Mouse (Mus musculus): Measurements from ENCODE around the gene Acap3. TPM values are rescaled to one million over a fixed set of nuclear protein-coding genes. Genes with fewer than 3 reads are reported as not detected.
A peak's percentile ranks its signal among the peaks of the same experiment; 100 is the strongest.

The Acap3 gene
- polyA plus RNA-seq, 1 experiment from 2014 or later = 17.9 TPM

DNA sequence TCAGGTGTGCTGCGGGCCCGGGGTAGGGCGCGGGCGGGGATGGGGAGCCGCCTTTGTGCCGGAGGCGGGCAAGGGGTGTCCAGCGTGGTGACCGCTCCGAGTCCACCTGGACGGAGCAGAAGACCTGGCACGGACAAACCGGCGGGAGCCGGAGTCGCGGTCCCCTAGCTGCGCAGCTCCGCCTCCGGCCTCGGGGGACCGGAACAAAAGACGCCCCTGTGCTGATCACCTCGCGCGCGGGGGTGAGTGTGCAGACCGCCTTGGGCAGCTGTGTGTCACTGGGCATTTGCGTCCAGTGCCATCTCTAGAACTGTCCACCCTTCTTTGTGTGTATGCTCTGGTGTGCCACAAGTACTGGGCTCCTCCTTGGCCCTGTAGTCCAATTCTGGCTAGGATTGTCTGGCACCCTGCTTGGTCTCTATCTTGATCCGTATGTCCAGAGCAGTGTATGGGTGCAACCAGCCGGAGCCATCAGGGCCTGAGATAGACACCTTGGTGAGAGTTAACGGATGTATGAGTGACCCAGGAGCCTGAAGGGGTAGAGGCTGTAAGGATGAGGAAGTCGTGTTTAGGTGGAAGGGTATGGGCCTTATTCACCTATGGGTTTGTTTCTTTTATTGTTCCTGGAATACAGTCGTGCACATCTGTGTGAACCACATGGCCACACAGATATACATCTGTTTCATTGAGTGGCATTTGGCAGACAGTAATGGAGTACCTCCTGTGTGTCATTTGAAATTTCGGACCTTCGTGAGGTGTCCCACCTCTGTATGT is 1.0 kb downstream of the Acap3 start:
- Histone ChIP-seq H3K36me3 (ENCODE audit: control insufficient read depth, insufficient read depth, low read length) (peaks cover 19% of the 10 kb centered on the region), H3K4me3 (ENCODE audit: low read depth, low read length) (peak overlapping the region; percentile 96), H3K4me2 (peak overlapping the region; percentile 99), H3K27ac (ENCODE audit: low read depth, low read length) (peak overlapping the region; percentile 97; the same call in 1 of the 2 replicates), H3K4me1 (replicated peaks; ENCODE audit: control insufficient read depth, insufficient read depth, low read length) (peaks cover 34% of the 10 kb centered on the region), H3K27me3 (replicated peaks; ENCODE audit: control insufficient read depth, insufficient read depth, low read length) (no peaks in the 10 kb centered on the region), H3K9ac (ENCODE audit: low read depth, low read length) (peak overlapping the region; percentile 95), H3K9me3 (ENCODE audit: control insufficient read depth, low read length) (no peaks in the 10 kb centered on the region)
- DNase-seq (ENCODE audit: low spot score) (peak; percentile 53), ATAC-seq (replicated peaks; ENCODE audit: low FRiP score) (peak; percentile 35)
- 6% methylated on average over 37 of the region's 37 CpGs for WGBS

DNA sequence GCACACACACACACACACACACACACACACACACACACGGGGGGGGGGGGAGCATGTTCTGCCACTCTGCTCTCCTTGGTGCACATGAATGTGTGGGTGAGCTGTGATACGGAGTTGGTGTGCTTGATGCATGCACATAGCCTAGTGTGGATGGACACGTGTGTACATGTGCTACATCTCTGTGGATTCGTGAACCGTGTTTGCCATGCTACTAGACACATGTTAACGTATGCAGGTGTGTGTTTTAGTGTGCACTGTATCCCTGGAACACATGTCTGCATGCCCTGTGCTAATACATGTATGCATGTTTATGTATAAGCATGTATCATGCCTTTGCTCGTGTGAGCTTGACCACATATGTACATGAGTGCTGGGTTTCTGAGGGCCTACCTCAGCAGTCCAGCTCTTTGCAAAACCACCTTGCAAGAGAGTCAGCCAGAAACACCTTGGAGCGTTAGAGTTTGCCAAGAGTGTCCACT is 1.6 kb downstream of the Acap3 start:
- Histone ChIP-seq H3K4me1 (replicated peaks; ENCODE audit: control insufficient read depth, insufficient read depth, low read length) (peaks cover 34% of the 10 kb centered on the region), H3K27ac (ENCODE audit: low read depth, low read length) (peak overlapping the region; percentile 40; the same call in 1 of the 2 replicates)
- WGBS = 74% methylated on average over 8 of the region's 8 CpGs

GRCm38 (mm10) chr4:155894311-155894881 is 2.8 kb downstream of the Acap3 start:
- DNase-seq (ENCODE audit: low spot score) (peak; percentile 53), ATAC-seq (replicated peaks; ENCODE audit: low FRiP score) (peak; percentile 48)
- Histone ChIP-seq H3K4me2 (peak overlapping the region; percentile 99), H3K27ac (ENCODE audit: low read depth, low read length) (peak overlapping the region; percentile 40; the same call in 1 of the 2 replicates), H3K27me3 (replicated peaks; ENCODE audit: control insufficient read depth, insufficient read depth, low read length) (no peaks in the 10 kb centered on the region), H3K9me3 (ENCODE audit: control insufficient read depth, low read length) (no peaks in the 10 kb centered on the region), H3K9ac (ENCODE audit: low read depth, low read length) (peak overlapping the region; percentile 95), H3K36me3 (ENCODE audit: control insufficient read depth, insufficient read depth, low read length) (peaks cover 15% of the 10 kb centered on the region), H3K4me3 (ENCODE audit: low read depth, low read length) (peak overlapping the region; percentile 96), H3K4me1 (replicated peaks; ENCODE audit: control insufficient read depth, insufficient read depth, low read length) (peaks cover 34% of the 10 kb centered on the region)
- WGBS = 19% methylated on average over 8 of the region's 8 CpGs

More for the DNA sequence above, 1.6 kb downstream of the Acap3 start:
- no peak for DNase-seq (ENCODE audit: low spot score)
- Histone ChIP-seq H3K36me3 (ENCODE audit: control insufficient read depth, insufficient read depth, low read length) (peaks cover 16% of the 10 kb centered on the region), H3K4me2 (peak overlapping the region; percentile 99), H3K9me3 (ENCODE audit: control insufficient read depth, low read length) (no peaks in the 10 kb centered on the region), H3K27me3 (replicated peaks; ENCODE audit: control insufficient read depth, insufficient read depth, low read length) (no peaks in the 10 kb centered on the region), H3K9ac (ENCODE audit: low read depth, low read length) (peak overlapping the region; percentile 95), H3K4me3 (ENCODE audit: low read depth, low read length) (peak overlapping the region; percentile 96)
- no peak for ATAC-seq (replicated peaks; ENCODE audit: low FRiP score)

DNA sequence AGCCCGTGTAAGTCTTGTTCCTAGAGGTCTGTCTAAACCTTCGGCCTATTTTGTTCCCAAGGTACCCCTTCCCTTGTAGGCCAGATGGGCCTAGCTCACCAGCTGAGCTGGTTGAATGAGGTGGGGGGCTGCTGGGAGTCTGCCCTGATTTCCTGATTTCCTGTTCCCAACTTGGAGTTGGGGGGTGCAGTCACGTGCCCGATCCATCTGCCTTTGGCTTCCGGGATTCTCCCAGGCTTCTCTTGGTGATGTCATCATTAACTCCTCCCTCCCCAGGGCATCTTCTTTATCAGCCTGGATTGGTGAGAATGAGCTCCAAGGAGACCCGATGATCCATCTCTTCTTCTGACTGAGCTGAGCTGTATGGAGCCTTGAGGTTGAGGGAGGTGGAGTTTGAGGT is 3.6 kb downstream of the Acap3 start:
- H3K36me3 ChIP-seq (ENCODE audit: control insufficient read depth, insufficient read depth, low read length) = peaks cover 22% of the 10 kb centered on the region
- no peak overlapping the region for H3K4me3 ChIP-seq (ENCODE audit: low read depth, low read length)
- H3K4me1 ChIP-seq (replicated peaks; ENCODE audit: control insufficient read depth, insufficient read depth, low read length) = peaks cover 34% of the 10 kb centered on the region
- H3K27ac ChIP-seq (ENCODE audit: low read depth, low read length) = no peak overlapping the region
- H3K27me3 ChIP-seq (replicated peaks; ENCODE audit: control insufficient read depth, insufficient read depth, low read length) = no peaks in the 10 kb centered on the region
- WGBS = 60% methylated on average over 6 of the region's 6 CpGs
- no peaks in the 10 kb centered on the region for H3K9me3 ChIP-seq (ENCODE audit: control insufficient read depth, low read length)
- H3K4me2 ChIP-seq = peak overlapping the region; percentile 99; the same call in 1 of the 2 replicates
- ATAC-seq (replicated peaks; ENCODE audit: low FRiP score) (no peak), DNase-seq (ENCODE audit: low spot score) (no peak)
- no peak overlapping the region for H3K9ac ChIP-seq (ENCODE audit: low read depth, low read length)

GRCm38 (mm10) chr4:155895826-155896225 is 4.2 kb downstream of the Acap3 start:
- no peak overlapping the region for H3K4me2 ChIP-seq
- H3K36me3 ChIP-seq (ENCODE audit: control insufficient read depth, insufficient read depth, low read length) = peaks cover 25% of the 10 kb centered on the region
- no peak for ATAC-seq (replicated peaks; ENCODE audit: low FRiP score)
- H3K4me1 ChIP-seq (replicated peaks; ENCODE audit: control insufficient read depth, insufficient read depth, low read length) = peaks cover 28% of the 10 kb centered on the region
- 89% methylated on average over 4 of the region's 4 CpGs for WGBS
- H3K27me3 ChIP-seq (replicated peaks; ENCODE audit: control insufficient read depth, insufficient read depth, low read length) = no peaks in the 10 kb centered on the region
- no peak overlapping the region for H3K9ac ChIP-seq (ENCODE audit: low read depth, low read length)
- no peak overlapping the region for H3K4me3 ChIP-seq (ENCODE audit: low read depth, low read length)
- no peak for DNase-seq (ENCODE audit: low spot score)
- no peak overlapping the region for H3K27ac ChIP-seq (ENCODE audit: low read depth, low read length)
- H3K9me3 ChIP-seq (ENCODE audit: control insufficient read depth, low read length) = no peaks in the 10 kb centered on the region

- Histone ChIP-seq H3K27ac (ENCODE audit: low read depth, low read length) (no peak overlapping the region), H3K9ac (ENCODE audit: low read depth, low read length) (no peak overlapping the region), H3K4me1 (replicated peaks; ENCODE audit: control insufficient read depth, insufficient read depth, low read length) (peaks cover 28% of the 10 kb centered on the region), H3K27me3 (replicated peaks; ENCODE audit: control insufficient read depth, insufficient read depth, low read length) (no peaks in the 10 kb centered on the region), H3K4me2 (no peak overlapping the region), H3K36me3 (ENCODE audit: control insufficient read depth, insufficient read depth, low read length) (peaks cover 27% of the 10 kb centered on the region), H3K4me3 (ENCODE audit: low read depth, low read length) (no peak overlapping the region), H3K9me3 (ENCODE audit: control insufficient read depth, low read length) (no peaks in the 10 kb centered on the region)
- no peak for ATAC-seq (replicated peaks; ENCODE audit: low FRiP score)
- DNase-seq (ENCODE audit: low spot score) = no peak
- 96% methylated on average over 12 of the region's 12 CpGs for WGBS
Measured at GRCm38 (mm10) chr4:155896461-155896860, 4.8 kb downstream of the Acap3 start.

DNA sequence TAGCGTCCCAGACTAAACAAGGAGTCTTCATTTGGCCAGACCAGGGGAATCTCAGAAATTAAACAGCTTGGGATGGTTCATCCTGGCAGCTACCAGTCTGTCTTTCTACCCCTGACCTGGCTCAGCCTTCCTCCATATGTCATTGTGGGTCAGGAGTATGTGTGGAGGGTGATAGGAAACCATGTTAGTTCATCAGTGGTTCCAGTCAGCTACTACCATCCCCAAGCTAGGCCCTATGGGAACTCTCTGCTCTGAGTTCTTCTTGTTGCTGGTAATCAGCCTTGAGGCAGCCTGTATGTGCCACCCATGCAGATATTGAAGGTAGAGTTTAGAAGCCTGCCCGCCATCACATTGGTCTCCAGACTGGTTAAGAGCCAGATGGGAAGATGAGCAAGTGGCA is 6.7 kb downstream of the Acap3 start:
- Histone ChIP-seq H3K4me1 (replicated peaks; ENCODE audit: control insufficient read depth, insufficient read depth, low read length) (peaks cover 22% of the 10 kb centered on the region), H3K4me2 (no peak overlapping the region), H3K36me3 (ENCODE audit: control insufficient read depth, insufficient read depth, low read length) (peaks cover 38% of the 10 kb centered on the region), H3K9me3 (ENCODE audit: control insufficient read depth, low read length) (no peaks in the 10 kb centered on the region), H3K27ac (ENCODE audit: low read depth, low read length) (no peak overlapping the region), H3K9ac (ENCODE audit: low read depth, low read length) (no peak overlapping the region), H3K4me3 (ENCODE audit: low read depth, low read length) (no peak overlapping the region), H3K27me3 (replicated peaks; ENCODE audit: control insufficient read depth, insufficient read depth, low read length) (no peaks in the 10 kb centered on the region)
- WGBS = 89% methylated on average over 2 of the region's 2 CpGs
- no peak for ATAC-seq (replicated peaks; ENCODE audit: low FRiP score)
- no peak for DNase-seq (ENCODE audit: low spot score)

GRCm38 (mm10) chr4:155899355-155899754 is 7.7 kb downstream of the Acap3 start:
- DNase-seq (ENCODE audit: low spot score) (no peak), ATAC-seq (replicated peaks; ENCODE audit: low FRiP score) (no peak)
- Histone ChIP-seq H3K4me1 (replicated peaks; ENCODE audit: control insufficient read depth, insufficient read depth, low read length) (peaks cover 11% of the 10 kb centered on the region), H3K27me3 (replicated peaks; ENCODE audit: control insufficient read depth, insufficient read depth, low read length) (no peaks in the 10 kb centered on the region), H3K9me3 (ENCODE audit: control insufficient read depth, low read length) (no peaks in the 10 kb centered on the region), H3K36me3 (ENCODE audit: control insufficient read depth, insufficient read depth, low read length) (peaks cover 45% of the 10 kb centered on the region), H3K4me2 (no peak overlapping the region), H3K4me3 (ENCODE audit: low read depth, low read length) (no peak overlapping the region), H3K27ac (ENCODE audit: low read depth, low read length) (no peak overlapping the region), H3K9ac (ENCODE audit: low read depth, low read length) (no peak overlapping the region)
- WGBS = 92% methylated on average over 7 of the region's 7 CpGs
